In the genomic region with DNA sequence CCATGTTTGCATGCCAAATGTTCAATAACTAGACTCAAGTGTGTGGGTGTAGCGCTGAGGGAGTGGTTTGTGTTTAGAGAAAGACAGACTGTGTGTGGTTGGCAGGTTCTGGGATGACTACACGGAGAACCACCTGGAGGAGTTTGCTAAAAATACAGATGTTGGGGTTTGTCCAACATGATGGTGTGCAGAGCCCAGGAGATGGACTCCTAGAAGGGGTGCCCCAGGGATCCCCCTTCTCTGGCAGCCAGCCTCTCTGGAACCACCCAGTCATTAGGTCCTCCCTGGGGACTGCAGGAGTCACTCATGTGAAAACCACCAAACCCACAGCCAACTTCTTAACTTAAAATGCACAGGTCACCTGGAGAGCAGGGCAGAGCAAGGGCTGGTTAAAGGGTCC, we compare ENCODE assay signal across 17 mouse cellular contexts. TPM values are rescaled to one million over a fixed set of nuclear protein-coding genes. Genes with fewer than 3 reads are reported as not detected.
DNase-seq lines count a peak whose midpoint lies in the region; ATAC-seq and TF ChIP-seq lines count a peak whose summit lies in the region.
"Had no signal": no experiment of that assay in that cellular context is flagged by ENCODE, and none has a peak within 500 bp of the region (broad histone marks: within the 10 kb centered on the region; RNA-seq: fewer than 3 reads in every experiment).

No protein-coding gene starts in this region.

- H3K4me2 ChIP-seq in stomach, postnatal 0 days (replicated peaks; ENCODE audit: low read depth) = no peak overlapping the region
- H3K4me2 ChIP-seq: embryonic facial prominence, embryonic 13.5 days; hindbrain, embryonic 13.5 days; limb, embryonic 15.5 days; midbrain, embryonic 12.5 days; neural tube, embryonic 15.5 days had no signal

- DNase-seq in kidney, adult 18-20 months = peak; percentile 47
- no peak for DNase-seq in kidney, postnatal 10 days
- peak; percentile 33 to 40 for DNase-seq in left cerebral cortex, postnatal 36 days (ENCODE audit: low spot score in 2 of 2)
- no peak for DNase-seq in left cerebral cortex, adult 11 months (ENCODE audit: low spot score)
- no peak for DNase-seq in stomach, postnatal 0 days (ENCODE audit: low spot score)
- DNase-seq in adipocyte (ENCODE audit: low spot score) = no peak
- DNase-seq: cerebellum, adult 8-10 months; heart, adult 2 months; liver, postnatal 0 days; lung, postnatal 36 days; thymus, adult 18-20 months had no signal

- intact Hi-C loops in left cerebral cortex, postnatal 36 days (cut with DNase I) = loop anchor here (5.0 kb wide), 1 partner anchor 504 kb away; no protein-coding TSS in a partner anchor

- H3K4me3 ChIP-seq in E14TG2a.4 (replicated peaks; ENCODE audit: low read length) = peak overlapping the region; percentile 96
- no peak overlapping the region for H3K4me3 ChIP-seq in stomach, postnatal 0 days (ENCODE audit: low read depth, low read length)
- H3K4me3 ChIP-seq: embryonic facial prominence, embryonic 13.5 days; heart, adult 2 months; hindbrain, embryonic 13.5 days; limb, embryonic 15.5 days; midbrain, embryonic 12.5 days; neural tube, embryonic 15.5 days had no signal

- H3K27ac ChIP-seq in stomach, postnatal 0 days (replicated peaks) = peak overlapping the region; percentile 18; the same call in 1 of the 2 replicates
- H3K27ac ChIP-seq: embryonic facial prominence, embryonic 13.5 days; heart, adult 2 months; hindbrain, embryonic 13.5 days; limb, embryonic 15.5 days; midbrain, embryonic 12.5 days; neural tube, embryonic 15.5 days had no signal

- no peak overlapping the region for H3K9ac ChIP-seq in stomach, postnatal 0 days (ENCODE audit: low read length)
- H3K9ac ChIP-seq: embryonic facial prominence, embryonic 13.5 days; hindbrain, embryonic 13.5 days; limb, embryonic 15.5 days; liver, postnatal 0 days; midbrain, embryonic 12.5 days; neural tube, embryonic 15.5 days had no signal

- peaks cover 84% of the 10 kb centered on the region for H3K36me3 ChIP-seq in E14TG2a.4 (ENCODE audit: insufficient read depth, low read length)
- no peaks in the 10 kb centered on the region for H3K36me3 ChIP-seq in stomach, postnatal 0 days (ENCODE audit: control insufficient read depth, insufficient read depth, low read length)
- H3K36me3 ChIP-seq: embryonic facial prominence, embryonic 13.5 days; hindbrain, embryonic 13.5 days; limb, embryonic 15.5 days; midbrain, embryonic 12.5 days; neural tube, embryonic 15.5 days had no signal

- no peak for TF ChIP-seq EP300 in stomach, postnatal 0 days (optimal IDR thresholded peaks at IDR 0.05)

- no peaks in the 10 kb centered on the region for H3K9me3 ChIP-seq in E14TG2a.4 (ENCODE audit: low read length)
- no peaks in the 10 kb centered on the region for H3K9me3 ChIP-seq in stomach, postnatal 0 days (ENCODE audit: control insufficient read depth, low read length)
- H3K9me3 ChIP-seq: embryonic facial prominence, embryonic 13.5 days; hindbrain, embryonic 13.5 days; limb, embryonic 15.5 days; midbrain, embryonic 12.5 days; neural tube, embryonic 15.5 days had no signal

- 48% methylated on average over 2 of the region's 2 CpGs for WGBS in stomach, postnatal 0 days

- ATAC-seq in stomach, postnatal 0 days (ENCODE audit: low FRiP score, low TSS enrichment) = no peak
- ATAC-seq: liver, postnatal 0 days had no signal

- peaks cover 98% of the 10 kb centered on the region for H3K4me1 ChIP-seq in E14TG2a.4 (replicated peaks; ENCODE audit: low read depth, low read length)
- H3K4me1 ChIP-seq in stomach, postnatal 0 days (replicated peaks; ENCODE audit: control insufficient read depth, insufficient read depth) = peaks cover 13% of the 10 kb centered on the region

- TF ChIP-seq CTCF in E14TG2a.4 (conservative IDR thresholded peaks at IDR 0.05; ENCODE audit: low read length) = no peak
- no peak for TF ChIP-seq CTCF in stomach, postnatal 0 days (IDR thresholded peaks at IDR 0.05; ENCODE audit: low read depth)

- no peaks in the 10 kb centered on the region for H3K27me3 ChIP-seq in E14TG2a.4 (ENCODE audit: insufficient read depth, low read length)
- no peaks in the 10 kb centered on the region for H3K27me3 ChIP-seq in stomach, postnatal 0 days (ENCODE audit: control insufficient read depth, insufficient read depth, low read length)
- H3K27me3 ChIP-seq: embryonic facial prominence, embryonic 13.5 days; hindbrain, embryonic 13.5 days; limb, embryonic 15.5 days; midbrain, embryonic 12.5 days; neural tube, embryonic 15.5 days had no signal

RNA-seq across cellular contexts. Expression of gene Fgfr2, which starts 14.5 kb away (rescaled TPM):
- total RNA-seq in left cerebral cortex, postnatal 36 days (2021) = 10 to 100 TPM; 41.6 to 46.6 TPM
- 60.8 and 67.1 TPM in 2 replicates for polyA plus RNA-seq in stomach, postnatal 0 days (2015; fragmentation: Nextera tagmentation; extraction: Ambion mirVana)

RNA-seq across cellular contexts. Expression of gene Ctbp2, which starts 15.5 kb away (rescaled TPM):
- total RNA-seq in left cerebral cortex, postnatal 36 days (2021) = 10 to 100 TPM; 20.3 to 28.3 TPM
- polyA plus RNA-seq in stomach, postnatal 0 days (2015; fragmentation: Nextera tagmentation; extraction: Ambion mirVana) = 48.6 and 55.6 TPM in 2 replicates

Comparison
In these comparisons a context has a peak if more than half of its experiments do, and no peak if none do; other contexts are left out.
1. DNase-seq: peak in kidney, adult 18-20 months (single experiment) and left cerebral cortex, postnatal 36 days (2 of 2); none in kidney, postnatal 10 days (single experiment), left cerebral cortex, adult 11 months (single experiment), stomach, postnatal 0 days (single experiment) and adipocyte (single experiment).